Mouse (Mus musculus): ENCODE data around the gene Pex11a. TPM values are rescaled to one million over a fixed set of nuclear protein-coding genes. Genes with fewer than 3 reads are reported as not detected.
A peak's percentile ranks its signal among the peaks of the same experiment; 100 is the strongest.

Pex11a gene
- total and polyA plus RNA-seq, 3 experiments: 16.4 to 19.0 (median 18.1) TPM

GRCm38 (mm10) chr7:79744585-79744984, 1.7 kb upstream of the Pex11a start:
- WGBS: 51% methylated on average over 5 of the region's 5 CpGs
- Histone ChIP-seq H3K27ac (no peak overlapping the region), H3K9ac (ENCODE audit: low read depth, low read length) (no peak overlapping the region), H3K79me2 (replicated peaks; ENCODE audit: control insufficient read depth, insufficient read depth, low read length) (no peaks in the 10 kb centered on the region), H3K36me3 (ENCODE audit: control insufficient read depth, insufficient read depth, low read length) (no peaks in the 10 kb centered on the region), H3K27me3 (ENCODE audit: control insufficient read depth, insufficient read depth, low read length) (no peaks in the 10 kb centered on the region), H3K4me1 (ENCODE audit: control insufficient read depth, insufficient read depth, low read length) (peaks cover 2% of the 10 kb centered on the region; the same call in 1 of the 2 replicates), H3K4me3 (no peak overlapping the region)
- DNase-seq: no peak
- TF ChIP-seq POLR2A (IDR thresholded peaks at IDR 0.05; ENCODE audit: insufficient read depth, low read depth, low read length) (no peak), EP300 (IDR thresholded peaks at IDR 0.05; ENCODE audit: insufficient read depth, low read depth, low read length) (no peak), CTCF (IDR thresholded peaks at IDR 0.05) (no peak)
- intact Hi-C loops (cut with DNase I): no loop called here

GRCm38 (mm10) chr7:79744051-79744450, 1.1 kb upstream of the Pex11a start:
- Histone ChIP-seq H3K27ac (no peak overlapping the region), H3K27me3 (ENCODE audit: control insufficient read depth, insufficient read depth, low read length) (no peaks in the 10 kb centered on the region), H3K36me3 (ENCODE audit: control insufficient read depth, insufficient read depth, low read length) (no peaks in the 10 kb centered on the region), H3K4me3 (no peak overlapping the region), H3K79me2 (replicated peaks; ENCODE audit: control insufficient read depth, insufficient read depth, low read length) (no peaks in the 10 kb centered on the region), H3K9ac (ENCODE audit: low read depth, low read length) (no peak overlapping the region), H3K4me1 (ENCODE audit: control insufficient read depth, insufficient read depth, low read length) (peaks cover 2% of the 10 kb centered on the region; the same call in 1 of the 2 replicates)
- TF ChIP-seq POLR2A (IDR thresholded peaks at IDR 0.05; ENCODE audit: insufficient read depth, low read depth, low read length): no peak
- TF ChIP-seq CTCF (IDR thresholded peaks at IDR 0.05): no peak
- TF ChIP-seq EP300 (IDR thresholded peaks at IDR 0.05; ENCODE audit: insufficient read depth, low read depth, low read length): no peak
- no peak for DNase-seq
- 89% methylated on average over 9 of the region's 9 CpGs for WGBS
- intact Hi-C loops (cut with DNase I): no loop called here

GRCm38 (mm10) chr7:79742277-79742658, 663 bp downstream of the Pex11a start:
- Histone ChIP-seq H3K27ac (no peak overlapping the region), H3K27me3 (ENCODE audit: control insufficient read depth, insufficient read depth, low read length) (no peaks in the 10 kb centered on the region)
- intact Hi-C loops (cut with DNase I): no loop called here

GRCm38 (mm10) chr7:79740279-79740678, 2.7 kb downstream of the Pex11a start:
- no peak overlapping the region for H3K4me3 ChIP-seq
- no peak overlapping the region for H3K27ac ChIP-seq
- H3K9ac ChIP-seq (ENCODE audit: low read depth, low read length): no peak overlapping the region
- WGBS: 76% methylated on average over 4 of the region's 4 CpGs
- H3K27me3 ChIP-seq (ENCODE audit: control insufficient read depth, insufficient read depth, low read length): no peaks in the 10 kb centered on the region
- no peaks in the 10 kb centered on the region for H3K79me2 ChIP-seq (replicated peaks; ENCODE audit: control insufficient read depth, insufficient read depth, low read length)
- no peaks in the 10 kb centered on the region for H3K36me3 ChIP-seq (ENCODE audit: control insufficient read depth, insufficient read depth, low read length)
- no peak for DNase-seq
- H3K4me1 ChIP-seq (ENCODE audit: control insufficient read depth, insufficient read depth, low read length): peaks cover 2% of the 10 kb centered on the region; the same call in 1 of the 2 replicates
- intact Hi-C loops (cut with DNase I): no loop called here
- TF ChIP-seq POLR2A (IDR thresholded peaks at IDR 0.05; ENCODE audit: insufficient read depth, low read depth, low read length) (no peak), EP300 (IDR thresholded peaks at IDR 0.05; ENCODE audit: insufficient read depth, low read depth, low read length) (no peak), CTCF (IDR thresholded peaks at IDR 0.05) (no peak)

More at GRCm38 (mm10) chr7:79742277-79742658, 663 bp downstream of the Pex11a start:
- Histone ChIP-seq H3K36me3 (ENCODE audit: control insufficient read depth, insufficient read depth, low read length) (no peaks in the 10 kb centered on the region), H3K4me3 (peak overlapping the region; percentile 73), H3K4me1 (ENCODE audit: control insufficient read depth, insufficient read depth, low read length) (peaks cover 2% of the 10 kb centered on the region; the same call in 1 of the 2 replicates), H3K79me2 (replicated peaks; ENCODE audit: control insufficient read depth, insufficient read depth, low read length) (no peaks in the 10 kb centered on the region), H3K9ac (ENCODE audit: low read depth, low read length) (peak overlapping the region; percentile 67; the same call in 1 of the 2 replicates)
- no peak for DNase-seq
- no peak for TF ChIP-seq EP300 (IDR thresholded peaks at IDR 0.05; ENCODE audit: insufficient read depth, low read depth, low read length)
- WGBS: 20% methylated on average over 11 of the region's 11 CpGs

- DNase-seq: no peak
- Histone ChIP-seq H3K9ac (ENCODE audit: low read depth, low read length) (no peak overlapping the region), H3K4me3 (no peak overlapping the region), H3K36me3 (ENCODE audit: control insufficient read depth, insufficient read depth, low read length) (no peaks in the 10 kb centered on the region), H3K27me3 (ENCODE audit: control insufficient read depth, insufficient read depth, low read length) (no peaks in the 10 kb centered on the region), H3K4me1 (ENCODE audit: control insufficient read depth, insufficient read depth, low read length) (peaks cover 2% of the 10 kb centered on the region), H3K79me2 (replicated peaks; ENCODE audit: control insufficient read depth, insufficient read depth, low read length) (no peaks in the 10 kb centered on the region), H3K27ac (no peak overlapping the region)
- TF ChIP-seq POLR2A (IDR thresholded peaks at IDR 0.05; ENCODE audit: insufficient read depth, low read depth, low read length) (no peak), EP300 (IDR thresholded peaks at IDR 0.05; ENCODE audit: insufficient read depth, low read depth, low read length) (no peak), CTCF (IDR thresholded peaks at IDR 0.05) (no peak)
- intact Hi-C loops (cut with DNase I): no loop called here
- WGBS: 92% methylated on average over 2 of the region's 2 CpGs
These were observed 4.0 kb downstream of the Pex11a start for GRCm38 (mm10) chr7:79738913-79739312.

- Histone ChIP-seq H3K9ac (ENCODE audit: low read depth, low read length) (no peak overlapping the region), H3K27me3 (ENCODE audit: control insufficient read depth, insufficient read depth, low read length) (no peaks in the 10 kb centered on the region), H3K79me2 (replicated peaks; ENCODE audit: control insufficient read depth, insufficient read depth, low read length) (no peaks in the 10 kb centered on the region), H3K36me3 (ENCODE audit: control insufficient read depth, insufficient read depth, low read length) (no peaks in the 10 kb centered on the region), H3K4me3 (no peak overlapping the region), H3K4me1 (ENCODE audit: control insufficient read depth, insufficient read depth, low read length) (no peaks in the 10 kb centered on the region; the same call in 1 of the 2 replicates), H3K27ac (no peak overlapping the region)
- no peak for TF ChIP-seq POLR2A (IDR thresholded peaks at IDR 0.05; ENCODE audit: insufficient read depth, low read depth, low read length)
- no peak for TF ChIP-seq CTCF (IDR thresholded peaks at IDR 0.05)
- TF ChIP-seq EP300 (IDR thresholded peaks at IDR 0.05; ENCODE audit: insufficient read depth, low read depth, low read length): no peak
- DNase-seq: no peak
- 86% methylated on average over 14 of the region's 14 CpGs for WGBS
- intact Hi-C loops (cut with DNase I): no loop called here
These were observed 6.4 kb downstream of the Pex11a start for GRCm38 (mm10) chr7:79736511-79736910.

Data from heart, adult 2 months (tissue).